Mouse (Mus musculus) heart, adult 9 months (tissue): ENCODE measurements around the gene Clasrp.

Source experiments
- DNase-seq, 2 experiments: peaks; one replicate each; pipeline ENCODE4 v3.0.0; 2022; ENCODE audit warnings: low spot score in 2 of 2

Clasrp gene

DNA sequence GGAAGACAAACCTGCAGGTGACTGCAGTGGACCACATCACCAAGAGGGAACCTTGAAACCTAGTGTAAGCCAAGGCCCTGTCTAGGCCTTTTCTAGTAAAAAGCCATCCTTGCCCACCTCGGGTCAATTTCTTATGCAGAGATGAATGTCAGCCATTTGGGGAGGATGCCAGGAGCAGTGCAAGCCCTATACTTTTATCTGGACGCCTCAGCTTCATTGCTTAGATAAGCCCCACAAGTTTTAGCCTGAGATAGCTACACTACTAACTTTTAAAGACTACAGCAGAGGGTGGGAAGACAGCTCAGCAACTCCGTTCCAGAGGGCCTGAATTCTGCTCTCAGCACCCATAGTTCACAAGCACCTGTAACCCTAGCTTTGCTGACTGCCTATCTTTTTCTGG is 40.4 kb downstream of the Clasrp start:
- no peak for DNase-seq

DNA sequence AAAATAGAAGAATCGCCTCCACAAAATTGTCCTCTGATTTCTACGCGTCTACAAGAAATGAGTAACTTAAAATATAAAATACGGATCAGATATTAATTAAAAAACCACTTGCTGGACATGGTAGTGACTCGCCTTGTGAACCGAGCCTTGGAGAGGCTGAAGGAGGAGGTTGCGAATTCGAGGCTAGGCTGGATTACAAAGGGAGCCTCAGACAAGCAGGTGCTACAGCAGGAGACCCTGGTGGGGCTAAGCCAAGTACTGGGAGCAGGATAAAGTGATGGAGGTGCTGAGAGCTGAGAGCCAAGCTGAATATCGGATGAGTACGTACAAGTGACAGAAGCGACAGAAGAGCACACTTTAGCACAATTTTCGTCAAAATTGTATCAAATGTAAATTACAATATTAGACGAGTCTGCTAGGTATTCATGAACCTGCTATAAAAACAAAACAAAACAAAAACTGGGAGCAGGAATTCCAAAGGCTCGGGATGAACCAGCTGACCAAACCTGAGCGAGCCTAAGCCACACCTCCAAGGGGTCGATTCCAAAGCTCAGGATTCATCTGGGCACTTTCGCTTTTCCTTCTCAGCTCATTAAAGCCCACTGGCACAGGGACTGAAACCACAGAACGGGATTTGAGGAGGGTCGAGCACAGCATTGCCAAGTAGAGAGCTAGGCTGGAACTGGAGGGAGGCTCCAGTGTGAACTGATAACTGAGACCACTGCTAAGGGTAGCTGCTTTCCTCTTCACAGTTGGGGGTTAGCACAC is 41.5 kb downstream of the Clasrp start, which contains the start of gene Ppp1r37:
Gene Ppp1r37, minus strand, starts transcription at position 434 of the 768 bp plus-strand sequence.
- DNase-seq = peak in 1 of 2 experiments; percentile 44

DNA sequence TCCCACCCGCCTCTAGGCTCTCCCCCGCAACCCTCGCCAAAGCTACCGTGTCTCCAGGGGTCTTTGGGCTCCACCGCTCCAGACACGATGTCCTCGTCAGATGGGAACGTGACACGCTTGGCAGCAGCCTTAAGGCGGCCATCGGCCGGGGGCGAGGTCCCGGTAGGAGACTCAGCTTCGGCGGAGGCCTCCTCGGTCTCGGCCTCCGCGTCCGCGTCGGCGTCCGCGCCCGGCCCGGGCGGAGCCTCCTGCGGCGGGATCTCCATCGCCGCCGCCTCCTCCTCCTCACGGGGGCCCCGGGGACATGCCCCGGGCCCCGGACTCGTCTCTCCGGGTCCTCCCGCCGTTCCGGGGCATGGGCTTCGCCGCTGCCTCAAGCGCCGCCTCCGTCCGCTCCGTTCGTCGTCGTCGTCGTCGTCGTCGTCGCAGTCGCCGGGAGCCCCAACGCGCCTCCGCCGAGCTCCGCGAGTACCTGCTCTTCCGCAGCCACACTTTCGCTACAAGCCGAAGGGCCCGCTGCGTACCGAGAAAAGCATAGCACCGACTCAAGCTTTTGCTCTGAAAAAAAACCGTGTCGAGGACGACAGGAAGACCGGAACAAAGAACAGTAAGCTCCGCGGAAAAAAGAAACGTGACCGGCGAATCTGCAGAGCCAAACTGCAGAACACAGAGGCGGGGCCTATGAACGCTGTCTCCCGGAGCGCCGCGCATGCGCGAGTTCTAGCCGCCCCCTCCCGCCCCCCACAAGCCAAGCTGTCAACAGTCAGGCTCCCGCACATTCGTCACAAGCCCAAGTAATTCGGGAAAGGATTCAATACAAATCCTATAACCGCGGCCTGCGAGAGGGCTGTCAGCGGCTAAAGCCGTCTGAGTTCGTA is 42.3 kb downstream of the Clasrp start:
- peak; percentile 82 to 89 for DNase-seq

DNA sequence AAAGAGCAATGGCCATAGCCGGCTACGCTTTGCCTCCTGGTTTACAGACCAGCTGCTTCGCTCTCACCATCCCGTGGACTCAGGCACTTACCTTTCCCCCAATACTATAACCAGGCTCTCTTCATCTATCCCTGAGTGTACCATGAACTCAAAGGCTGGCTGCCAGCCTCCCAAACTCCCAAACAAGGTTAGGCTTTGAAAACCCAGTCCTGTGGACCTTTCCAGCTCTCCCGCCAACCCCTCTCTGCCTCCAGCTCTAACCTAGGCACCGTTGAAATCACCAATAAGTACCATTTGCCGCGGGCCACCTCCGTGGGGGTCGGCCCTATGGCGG is 42.9 kb downstream of the Clasrp start:
- DNase-seq = no peak

DNA sequence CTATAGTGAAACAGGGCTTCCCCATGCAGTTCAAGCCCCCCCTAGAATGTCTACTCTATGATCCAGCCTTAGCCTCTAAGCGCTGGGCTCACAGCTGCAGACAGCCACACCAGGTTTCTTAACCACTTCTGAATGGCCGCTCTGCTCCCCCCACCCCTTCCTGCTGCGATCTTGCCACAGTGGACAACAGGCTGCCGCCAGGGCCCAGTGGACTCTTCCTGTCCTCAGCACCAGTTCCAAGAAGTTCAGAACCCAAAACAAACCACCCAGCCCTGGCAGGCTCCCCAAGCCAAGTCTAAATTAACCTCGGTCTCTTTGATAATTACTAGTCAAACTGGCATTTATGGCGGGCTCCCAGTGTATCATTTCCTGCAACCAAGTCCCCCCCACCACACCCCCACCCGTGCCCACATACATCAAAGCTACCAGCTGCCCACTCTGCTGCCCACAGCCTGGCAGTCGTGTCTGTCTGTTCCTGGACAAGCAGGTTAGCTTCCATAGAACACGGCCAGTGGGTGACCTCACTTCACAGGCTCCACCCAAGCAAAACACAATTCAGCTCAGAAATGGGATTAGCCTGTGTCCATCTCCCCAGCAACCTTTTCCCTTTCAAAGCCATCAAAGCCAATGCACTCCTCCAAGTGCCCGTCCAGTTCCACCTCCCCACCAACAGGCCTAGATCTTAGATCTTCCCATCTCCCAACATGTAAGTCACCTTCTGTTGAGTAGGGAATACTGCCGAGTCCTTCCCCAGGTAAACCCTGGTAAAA is 43.6 kb downstream of the Clasrp start:
- DNase-seq = no peak

DNA sequence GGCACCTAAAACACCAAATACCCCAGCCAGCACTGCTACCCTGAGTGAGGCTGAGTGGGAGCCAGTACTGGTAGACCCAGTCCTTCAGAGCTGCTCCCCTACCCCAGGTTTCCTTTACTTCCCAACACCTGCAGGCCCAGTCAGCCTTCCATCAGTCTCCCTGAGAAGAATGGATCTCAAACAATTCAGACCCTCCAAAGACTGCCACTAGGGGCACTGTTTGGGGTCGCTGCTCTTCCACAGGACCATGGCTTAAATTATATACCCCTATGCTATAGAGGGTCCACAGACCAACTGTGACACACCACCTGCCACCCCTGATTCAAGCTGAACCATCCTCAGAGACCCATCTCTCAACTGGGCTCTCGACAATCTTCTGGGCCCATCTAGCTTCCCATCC is 45.3 kb downstream of the Clasrp start:
- no peak for DNase-seq

DNA sequence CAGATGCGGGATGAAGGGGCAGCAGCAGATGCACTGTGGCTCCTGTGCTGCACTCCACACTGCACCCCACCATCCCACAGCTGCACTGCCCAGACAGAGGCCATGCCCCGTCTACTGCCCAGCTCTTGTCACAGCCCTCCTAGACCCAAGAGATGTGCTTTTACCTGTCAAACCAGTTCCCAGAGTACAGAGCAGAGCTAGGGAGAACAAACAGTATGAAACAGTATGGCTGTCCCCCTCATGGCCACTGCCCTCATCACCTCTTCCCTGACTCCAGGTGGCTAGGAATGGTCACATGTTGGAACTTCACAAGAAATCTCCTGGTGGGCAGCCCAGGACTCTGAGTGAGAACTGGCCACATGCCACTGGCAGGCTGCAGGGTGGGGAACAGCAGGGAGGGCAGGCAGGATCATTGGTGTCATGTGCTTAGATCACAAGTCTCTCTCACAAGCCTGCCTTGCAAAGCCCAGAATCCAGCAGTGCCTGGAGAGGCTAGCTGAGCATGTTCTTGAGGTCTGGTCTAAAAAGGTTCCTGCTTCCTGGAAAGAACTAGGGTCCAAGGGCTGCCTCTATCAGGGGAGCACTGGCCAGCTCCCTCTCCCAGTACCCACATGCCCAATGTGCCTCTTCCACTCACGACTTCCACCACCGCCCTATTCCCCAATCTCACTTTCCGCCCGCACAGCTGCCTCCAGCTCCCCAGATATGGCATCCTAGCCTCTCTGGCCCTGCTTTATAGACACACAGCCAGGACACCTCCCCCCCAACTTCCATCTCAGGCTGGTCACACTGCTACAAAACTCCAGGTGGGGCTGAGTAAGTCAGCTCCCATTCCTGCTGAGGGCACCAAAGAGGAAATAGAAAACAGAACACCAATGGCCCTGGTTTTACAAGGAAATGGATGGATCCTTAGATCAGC is 46.0 kb downstream of the Clasrp start:
- DNase-seq = peak; percentile 25 to 45

DNA sequence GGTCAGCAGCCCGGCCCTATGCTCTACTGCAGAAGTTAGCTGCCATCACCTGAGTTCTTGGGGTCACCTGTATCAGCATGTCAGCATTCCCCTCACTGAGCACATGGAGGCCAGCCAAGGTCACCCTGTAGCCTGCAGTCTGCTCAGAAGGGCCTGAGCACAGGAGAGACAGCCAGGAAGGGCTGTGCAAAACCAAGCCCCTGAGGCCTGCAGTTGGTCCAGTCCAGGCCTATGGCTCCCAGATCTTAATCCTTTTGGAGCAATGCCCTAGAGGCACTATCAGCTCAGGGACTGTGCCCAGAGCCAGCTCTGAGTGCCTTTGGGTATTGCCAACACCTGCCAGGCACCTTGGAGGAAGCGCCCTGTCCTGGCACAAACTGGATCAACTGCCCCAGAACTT is 47.2 kb downstream of the Clasrp start:
- no peak for DNase-seq

DNA sequence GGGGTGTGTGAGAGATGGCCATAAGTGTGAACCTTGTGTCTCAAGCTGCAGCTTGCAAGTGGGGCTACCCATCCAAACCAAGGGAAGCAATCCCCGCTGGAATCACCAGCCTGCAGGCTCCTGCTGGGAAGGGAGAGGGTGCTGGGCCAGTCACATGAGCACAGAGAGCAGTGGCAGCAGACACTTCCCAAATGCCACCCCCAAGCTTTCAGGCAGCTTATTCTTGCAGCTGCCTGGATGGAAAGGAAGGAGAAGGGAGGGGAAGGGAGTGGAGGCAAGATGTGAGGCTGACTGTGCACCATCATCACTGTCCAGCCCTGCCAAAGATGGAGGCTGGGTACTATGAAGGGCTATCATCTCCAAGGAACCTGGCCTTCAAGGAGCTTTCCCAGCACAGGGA is 50.1 kb downstream of the Clasrp start:
- no peak for DNase-seq

DNA sequence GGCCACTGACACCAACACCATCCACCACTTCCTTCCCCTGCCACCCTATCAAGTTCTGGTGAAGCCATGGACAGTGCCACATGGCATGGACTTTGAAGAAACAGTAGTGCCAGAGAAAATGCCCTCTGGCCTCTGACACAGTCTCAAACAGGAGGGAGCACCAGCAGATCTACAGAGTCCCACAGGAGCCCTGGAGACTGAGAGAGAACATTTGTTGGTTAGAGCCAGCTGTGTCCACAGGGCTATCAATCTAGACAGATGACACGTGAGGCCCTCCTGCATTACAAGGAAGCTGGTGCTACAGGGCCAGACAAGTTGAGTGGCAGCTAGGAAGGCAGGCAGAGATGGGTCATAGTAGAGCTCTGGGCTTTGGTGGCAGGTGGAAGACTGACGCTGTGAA is 51.8 kb downstream of the Clasrp start:
- no peak for DNase-seq

DNA sequence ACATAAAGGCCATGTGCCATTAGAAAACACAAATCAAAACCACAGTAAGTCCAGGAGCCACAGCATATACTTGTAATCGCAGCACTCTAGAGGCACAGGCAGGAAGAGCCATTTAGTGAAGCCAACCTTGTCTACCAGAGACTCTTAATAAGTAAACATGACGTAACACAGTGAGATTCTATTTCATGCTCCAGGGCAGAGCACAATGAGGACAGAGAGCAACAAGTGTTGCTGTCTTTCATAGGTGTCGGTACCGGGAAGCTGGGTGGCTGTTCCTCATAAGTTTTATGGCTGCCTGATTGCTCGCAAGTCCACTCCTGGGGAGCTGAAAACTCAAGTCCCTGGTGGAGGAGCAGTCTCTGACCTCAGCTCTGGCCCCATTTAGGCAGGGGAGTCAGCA is 52.7 kb downstream of the Clasrp start:
- no peak for DNase-seq

DNA sequence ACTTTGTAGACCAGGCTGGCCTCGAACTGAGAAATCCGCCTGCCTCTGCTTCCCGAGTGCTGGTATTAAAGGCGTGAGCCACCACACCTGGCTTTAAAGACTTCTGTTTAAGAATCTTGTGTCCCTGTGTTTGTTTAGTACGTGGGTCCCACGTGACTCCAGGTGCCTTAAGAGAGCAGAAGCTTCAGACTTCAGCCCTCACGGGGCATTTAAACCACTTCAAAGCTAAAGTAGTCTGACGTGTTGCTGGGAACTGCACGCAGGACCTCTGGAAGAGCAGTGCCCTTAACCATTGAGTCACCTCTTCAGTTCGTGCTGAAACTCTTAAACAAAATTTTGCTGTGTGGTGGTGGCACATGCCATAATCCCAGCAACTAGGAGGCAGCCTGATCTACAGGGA is 54.9 kb downstream of the Clasrp start:
- no peak for DNase-seq

DNA sequence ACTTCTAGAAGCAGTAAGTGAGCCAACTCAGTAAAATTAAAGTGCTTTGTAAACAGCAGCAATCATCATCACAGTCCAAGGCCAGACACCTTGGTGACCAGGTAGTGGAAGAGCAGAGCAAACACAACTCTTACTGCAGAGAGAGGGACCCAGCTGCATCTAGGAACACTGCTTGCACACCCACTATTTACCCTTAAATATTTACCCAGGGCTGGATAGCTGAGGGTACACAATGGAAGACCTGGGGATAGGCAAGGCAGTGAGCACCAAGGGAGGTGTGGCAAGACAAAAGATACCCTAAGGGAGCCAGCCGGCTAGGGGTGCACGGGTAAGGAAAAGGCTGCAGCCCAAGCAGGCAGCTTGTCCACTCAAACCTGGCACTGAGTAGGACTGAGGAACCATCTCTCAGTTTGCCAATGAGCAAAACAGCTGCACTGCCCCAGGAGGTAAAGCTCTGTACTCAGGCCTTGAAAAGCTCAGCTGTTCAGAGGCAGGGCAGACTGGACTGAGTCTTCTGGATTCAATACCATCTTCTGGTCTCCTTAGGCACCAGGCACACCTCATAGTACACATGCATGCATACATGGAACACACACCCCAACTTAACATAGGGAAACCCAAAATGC is 56.8 kb downstream of the Clasrp start:
- no peak for DNase-seq

DNA sequence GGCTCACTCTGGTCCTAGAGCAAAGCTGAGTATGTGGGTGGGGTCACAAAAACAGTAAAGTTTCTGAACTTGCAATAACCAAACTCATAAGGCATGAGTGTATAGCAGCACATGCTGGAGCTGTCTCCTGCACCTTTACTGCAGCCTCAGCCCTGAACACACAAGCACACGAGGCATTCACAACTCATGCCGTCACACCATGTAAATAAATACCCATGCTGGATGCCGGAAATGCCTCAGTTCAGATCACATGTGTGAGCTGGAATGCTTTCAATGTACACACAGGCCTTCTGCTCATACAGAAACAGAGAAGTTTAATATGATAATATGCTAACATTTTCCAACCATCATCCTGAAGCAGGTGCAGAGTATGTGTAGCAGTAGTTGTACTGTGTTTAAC is 58.3 kb downstream of the Clasrp start:
- no peak for DNase-seq

DNA sequence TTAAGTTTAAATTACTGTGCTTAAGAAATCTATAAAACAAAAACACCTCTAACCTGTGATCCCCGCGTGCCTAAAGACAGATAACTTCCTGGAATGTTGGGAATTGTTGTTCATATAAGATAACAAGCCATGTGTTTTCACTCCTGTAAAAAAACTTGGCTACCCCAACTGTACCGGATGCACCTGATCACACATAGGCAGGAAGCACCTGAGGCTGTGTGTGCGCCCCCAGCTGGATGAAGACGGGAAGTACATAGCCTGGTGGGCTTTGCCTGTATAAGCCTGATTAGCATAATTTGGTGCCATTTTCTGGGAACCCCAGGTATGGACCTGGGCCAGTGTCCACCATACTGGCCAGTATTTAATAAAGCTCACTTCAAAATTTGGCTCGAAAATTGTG is 60.7 kb downstream of the Clasrp start:
- no peak for DNase-seq

DNA sequence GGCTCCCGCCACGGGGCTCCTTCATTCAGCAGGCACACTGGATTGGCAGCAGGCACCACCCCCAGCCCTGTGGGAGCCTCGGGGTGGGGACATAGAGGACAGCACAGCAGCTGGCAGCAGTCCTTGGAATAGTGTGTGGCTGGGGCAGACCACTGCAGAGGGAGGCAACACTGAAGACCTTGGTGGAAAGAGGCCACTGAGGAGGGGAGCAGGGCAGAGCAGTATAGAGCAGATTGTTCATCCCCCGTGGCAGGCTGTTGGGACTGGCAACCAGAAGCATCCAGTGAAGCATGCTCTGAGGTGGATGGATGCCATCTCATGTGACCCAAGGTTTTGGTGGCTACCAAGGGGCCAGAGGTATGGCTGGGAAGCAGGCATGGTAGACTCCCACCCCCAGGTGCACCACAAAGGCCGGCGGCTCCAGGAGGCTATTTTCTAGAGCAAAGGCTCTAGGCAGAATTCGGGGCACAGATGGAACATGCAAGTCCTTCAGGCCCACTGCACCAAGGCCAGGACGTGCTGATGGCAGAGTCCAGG is 62.1 kb downstream of the Clasrp start:
- peak in 1 of 2 experiments; percentile 21 for DNase-seq

DNA sequence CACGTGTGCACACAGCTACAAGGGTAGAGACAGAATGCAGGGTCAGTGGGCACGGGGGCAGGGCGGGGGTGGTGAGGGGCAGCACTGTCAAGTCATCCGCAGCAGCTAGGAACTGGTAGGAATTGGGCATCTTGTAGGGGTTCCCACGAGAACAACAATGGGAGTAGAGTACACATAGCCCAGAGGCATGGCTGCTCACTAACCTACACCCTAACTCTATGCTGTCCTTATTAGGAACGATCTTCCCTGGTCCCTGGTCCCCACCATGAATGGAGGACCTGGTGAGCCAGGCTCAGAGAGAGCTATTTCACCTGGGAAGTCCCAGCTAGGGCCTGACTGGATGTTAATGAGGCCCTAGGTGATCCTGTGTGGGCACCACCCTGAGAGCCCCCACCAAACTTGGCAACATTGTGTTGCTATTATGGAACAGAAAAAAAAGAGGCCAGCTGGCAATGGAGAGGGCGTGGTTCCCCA is 62.6 kb downstream of the Clasrp start:
- DNase-seq = no peak

DNA sequence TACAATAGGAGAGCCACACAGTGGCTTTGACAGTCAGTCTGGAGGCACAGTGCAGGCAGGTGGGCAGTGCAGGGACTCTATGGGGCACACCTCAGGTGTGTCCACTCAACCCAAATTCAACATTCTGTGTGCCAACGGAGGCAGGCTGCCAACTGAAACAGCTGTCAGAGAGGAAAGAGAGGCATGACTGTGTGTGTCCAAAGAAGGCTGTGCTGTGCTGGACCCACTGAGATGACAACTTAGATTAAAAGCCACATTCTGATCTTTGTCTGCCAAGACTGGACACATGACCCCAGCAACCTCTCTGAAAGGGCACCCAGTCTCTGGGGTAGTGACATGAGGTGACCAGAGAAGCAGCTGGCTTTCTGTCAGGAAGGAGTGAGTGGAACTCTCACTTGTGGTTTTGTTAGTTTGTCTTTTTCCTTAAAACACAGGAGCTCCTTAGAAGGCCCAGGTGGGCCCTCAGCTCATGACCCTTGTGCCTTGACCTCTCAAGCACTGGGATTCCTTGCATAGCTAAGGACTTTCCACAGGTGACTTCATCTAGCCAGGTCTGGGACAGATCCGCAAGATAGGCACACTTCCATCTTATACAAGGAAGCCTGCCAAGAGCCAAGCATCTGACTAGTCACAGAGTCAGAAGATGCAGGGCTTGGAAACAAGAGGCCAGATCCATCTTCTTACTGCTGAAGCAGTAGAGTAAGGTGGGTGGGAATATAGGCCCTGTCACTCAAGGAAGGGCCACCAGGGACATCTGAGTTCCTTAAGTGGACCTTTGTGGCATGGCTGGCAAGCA is 63.3 kb downstream of the Clasrp start:
- no peak for DNase-seq

DNA sequence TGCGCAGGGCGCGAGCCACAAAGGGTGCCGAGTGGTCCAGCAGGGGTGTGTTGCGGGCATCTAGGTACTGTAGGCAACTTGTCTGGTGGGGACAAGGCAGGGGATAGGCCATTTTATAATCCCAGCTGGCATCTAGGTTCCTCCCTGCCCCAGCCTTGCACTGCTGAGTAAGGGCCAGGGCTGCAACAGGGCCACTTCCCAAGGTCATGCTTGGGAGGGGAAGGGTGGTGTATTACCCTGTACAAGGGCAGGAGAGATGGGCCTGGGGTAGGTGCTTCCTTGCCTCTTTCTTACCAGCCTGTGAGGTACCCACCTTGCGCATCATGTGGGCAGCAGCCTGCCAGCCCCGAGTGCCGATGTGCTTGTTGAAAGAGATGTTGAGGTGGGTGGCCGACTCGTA is 69.6 kb downstream of the Clasrp start:
- no peak for DNase-seq

DNA sequence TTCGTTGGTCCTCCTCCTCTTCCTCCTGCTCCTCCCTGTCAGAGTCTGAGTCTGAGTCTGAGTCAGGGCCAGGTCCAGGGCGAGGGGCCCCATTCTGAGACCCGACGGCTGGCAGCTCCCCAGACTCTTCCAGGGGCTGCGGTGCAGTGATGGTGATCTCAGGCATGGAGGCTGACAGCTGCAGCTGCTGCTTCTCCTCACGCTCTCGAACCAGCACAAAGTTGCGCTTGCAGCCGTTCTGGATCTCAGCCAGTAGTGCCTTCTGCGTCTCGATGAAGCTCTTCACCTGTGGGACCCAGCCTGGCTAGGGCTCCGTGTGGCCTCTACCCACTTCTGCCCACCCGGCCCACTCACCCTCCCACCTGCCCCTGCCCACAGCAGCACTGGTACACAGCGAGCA is 72.0 kb downstream of the Clasrp start:
- DNase-seq = no peak
